Mouse (Mus musculus) right cerebral cortex, adult 2 months (tissue): ENCODE results near the gene Gm34653.
A peak's percentile ranks its signal among the peaks of the same experiment; 100 is the strongest.
"Not testable (repeated sequence)": the region's sequence is repeated elsewhere in the genome, so short reads cannot be mapped to it uniquely, and the experiment has no call there.

Source experiments
- DNase-seq, 2 experiments: peaks; one replicate each; pipeline ENCODE4 v3.0.0; 2021 to 2022; ENCODE audit warnings: low spot score in 2 of 2

Gm34653 gene

DNA sequence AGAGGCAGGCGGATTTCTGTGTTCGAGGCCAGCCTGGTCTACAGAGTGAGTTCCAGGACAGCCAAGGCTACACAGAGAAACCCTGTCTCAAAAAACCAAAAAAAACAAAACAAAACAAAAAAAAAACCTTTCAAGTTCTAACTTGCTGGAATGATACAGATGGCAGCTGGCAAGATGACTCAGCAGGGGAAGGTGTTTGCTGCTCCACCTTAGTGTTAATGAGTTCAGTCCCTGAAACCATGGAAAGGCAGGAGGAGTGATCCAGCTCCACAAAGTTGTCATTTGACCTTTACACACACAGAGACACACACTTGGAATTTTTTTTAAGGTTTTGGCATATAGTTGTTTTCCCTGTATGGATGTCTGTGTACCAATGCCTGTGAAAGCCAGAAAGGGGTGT is 16.9 kb upstream of the Gm34653 start:
- DNase-seq: peak in 1 of 2 experiments; percentile 16

DNA sequence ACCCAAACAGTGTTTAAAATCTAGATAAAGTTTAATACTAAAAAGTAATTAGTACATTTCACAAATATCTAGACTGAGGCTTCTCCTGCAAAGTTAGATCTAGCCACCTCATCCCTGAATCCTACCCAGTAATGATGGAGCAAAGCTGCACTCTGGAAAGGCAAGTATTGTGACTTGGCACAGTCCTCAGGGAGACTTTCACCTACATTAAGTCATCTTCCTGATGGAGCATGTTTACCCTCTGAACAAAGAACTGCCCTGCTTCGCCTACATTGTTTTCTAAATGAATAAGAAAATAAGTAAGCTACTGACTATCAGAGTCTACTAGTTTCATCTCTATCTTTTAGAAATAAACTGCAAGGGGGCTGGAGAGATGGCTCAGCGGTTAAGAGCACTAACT is 14.3 kb upstream of the Gm34653 start:
- no peak for DNase-seq

DNA sequence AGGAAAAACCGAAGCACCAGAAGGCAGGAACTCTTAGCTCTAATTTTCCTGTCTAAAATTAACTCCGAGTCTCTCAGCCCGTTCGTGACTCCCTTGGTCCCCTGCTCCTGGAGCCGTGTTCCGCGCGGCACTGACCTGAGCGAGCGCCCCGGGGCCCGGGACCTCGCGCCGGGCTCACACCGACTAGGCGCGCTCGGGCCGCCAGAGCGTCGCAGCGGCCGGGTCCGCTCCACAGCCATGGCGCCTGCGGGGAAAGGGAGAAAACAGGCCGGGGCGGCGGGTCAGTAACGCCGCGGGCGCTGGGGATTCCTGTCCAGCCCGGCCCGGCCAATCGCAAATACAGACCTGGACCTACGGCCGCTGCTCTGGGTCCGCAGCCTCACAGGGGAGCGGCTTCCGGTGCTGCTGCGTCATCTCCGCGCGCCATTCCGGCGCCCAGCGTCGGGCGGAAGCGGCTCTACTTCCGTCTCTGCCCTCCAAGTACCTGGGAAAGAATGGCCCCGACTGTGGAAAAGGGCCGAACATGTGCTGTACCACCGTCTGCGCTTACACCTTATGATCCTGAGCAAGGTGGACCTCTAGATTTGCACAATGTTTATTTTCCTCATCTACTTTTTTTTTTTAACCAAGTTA is 6.9 kb upstream of the Gm34653 start, which contains the start of gene Fbxw2:
Gene Fbxw2 (minus strand): TSS at position 485 of the 633 bp plus-strand sequence.
- DNase-seq: peak; percentile 88 to 91

DNA sequence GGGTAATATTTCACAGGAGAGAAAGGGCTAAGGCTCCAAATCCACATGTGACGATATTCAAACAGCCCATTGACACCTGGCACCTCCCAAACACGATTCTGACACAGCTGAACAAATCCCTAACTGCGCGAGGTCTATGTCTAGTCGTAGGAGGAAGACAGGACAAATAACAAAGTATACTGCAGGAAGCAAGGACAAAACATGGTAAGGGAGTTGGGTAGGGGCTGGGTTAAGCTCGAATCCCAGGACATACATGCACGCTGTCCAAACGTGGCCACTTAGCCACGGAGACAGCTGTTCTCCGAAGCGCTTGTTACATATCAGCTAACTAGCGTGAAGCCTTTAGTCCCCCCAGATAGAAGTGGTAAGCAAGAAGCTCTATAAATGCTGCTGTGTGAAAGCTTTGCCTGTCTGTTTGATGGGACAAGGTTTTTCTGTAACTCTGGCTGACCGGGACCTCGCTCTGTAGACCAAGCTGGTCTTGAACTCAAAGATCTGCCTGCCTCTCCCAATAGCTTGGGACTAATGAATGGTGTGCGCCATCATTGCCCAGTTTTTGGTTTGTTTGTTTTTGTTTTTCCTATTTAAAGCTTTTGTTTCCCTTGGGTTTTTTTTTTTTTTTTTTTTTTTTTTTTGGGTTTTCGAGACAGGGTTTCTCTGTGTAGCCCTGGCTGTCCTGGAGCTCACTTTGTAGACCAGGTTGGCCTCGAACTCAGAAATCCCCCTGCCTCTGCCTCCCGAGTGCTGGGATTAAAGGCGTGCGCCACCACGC is 6.2 kb upstream of the Gm34653 start:
- DNase-seq: no peak

DNA sequence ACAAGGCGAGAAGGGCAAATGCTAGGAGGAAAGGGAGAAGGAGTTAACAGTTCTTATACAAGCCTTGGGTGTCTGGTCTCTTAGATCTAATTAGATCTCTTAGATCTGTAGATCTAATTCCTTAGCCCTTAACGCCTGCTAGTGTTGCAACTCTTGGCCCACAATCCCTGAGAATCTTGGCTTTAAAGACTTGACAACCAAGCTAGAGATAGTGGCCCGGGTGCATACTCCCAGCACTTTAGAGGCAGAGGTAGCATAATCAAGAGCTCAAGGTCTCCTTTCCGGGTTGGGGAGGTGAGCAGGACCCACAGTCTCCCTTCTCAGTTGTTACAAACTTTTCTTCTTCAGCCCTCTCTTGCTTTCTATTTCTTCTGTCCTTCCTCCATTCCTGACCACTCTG is 5.2 kb upstream of the Gm34653 start:
- no peak for DNase-seq

DNA sequence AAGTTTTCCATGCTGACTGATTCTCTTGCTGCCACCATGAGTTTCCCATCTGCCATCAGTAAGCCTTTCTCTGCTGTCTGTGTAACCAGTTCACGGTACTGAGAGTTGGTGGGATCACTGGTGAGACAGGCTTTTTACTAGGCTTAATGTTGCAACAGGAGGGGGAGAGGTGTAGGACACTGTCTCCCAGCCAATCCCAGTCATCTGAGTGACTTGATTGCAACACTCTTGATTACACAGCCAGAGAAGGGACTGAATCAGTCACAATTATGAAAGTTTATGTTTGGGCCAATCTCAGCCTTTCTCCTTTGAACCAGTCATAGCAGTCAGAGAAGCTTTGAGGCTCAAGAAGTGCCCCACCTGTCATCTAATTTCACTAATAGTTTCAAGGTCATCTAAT is 4.8 kb upstream of the Gm34653 start:
- no peak for DNase-seq

DNA sequence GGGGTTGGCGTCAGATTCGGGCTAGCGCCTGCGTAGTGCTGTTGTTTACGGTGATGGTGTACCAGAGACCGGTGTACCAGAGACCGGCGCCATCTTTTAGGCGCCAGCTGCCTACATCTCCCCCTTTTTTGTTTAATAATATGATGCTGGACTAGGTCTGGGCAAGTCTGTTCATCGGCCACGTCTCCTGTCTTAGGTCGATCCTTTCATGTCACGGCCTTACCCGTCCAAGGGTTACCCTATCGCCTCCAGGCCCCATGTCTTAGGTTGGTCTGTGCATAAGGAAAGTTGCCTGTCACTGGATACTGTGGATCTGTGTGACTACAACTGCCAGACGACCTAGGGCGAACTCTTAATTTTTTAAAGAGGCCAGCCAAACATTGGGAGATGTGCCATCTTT is 2.7 kb upstream of the Gm34653 start:
- DNase-seq: not testable (repeated sequence)

DNA sequence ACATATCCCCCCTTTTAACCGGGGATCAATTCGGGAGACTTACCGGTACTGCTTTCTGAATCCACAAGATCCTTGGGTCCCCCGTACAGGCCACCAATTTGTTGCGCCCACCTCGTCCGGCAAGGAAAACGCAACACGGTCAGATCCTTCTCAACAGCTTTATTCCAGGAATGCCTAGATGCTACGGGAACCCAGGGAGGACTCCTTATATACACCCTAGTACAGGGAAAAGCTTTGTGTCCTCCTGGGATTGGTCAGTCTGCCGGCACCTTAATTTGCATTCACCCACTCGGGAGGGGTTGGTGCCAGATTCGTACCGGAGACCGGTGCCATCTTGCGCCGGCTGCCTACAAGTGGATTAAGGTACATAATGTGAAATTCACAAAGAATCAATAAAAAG is 817 bp downstream of the Gm34653 start:
- DNase-seq: no peak

DNA sequence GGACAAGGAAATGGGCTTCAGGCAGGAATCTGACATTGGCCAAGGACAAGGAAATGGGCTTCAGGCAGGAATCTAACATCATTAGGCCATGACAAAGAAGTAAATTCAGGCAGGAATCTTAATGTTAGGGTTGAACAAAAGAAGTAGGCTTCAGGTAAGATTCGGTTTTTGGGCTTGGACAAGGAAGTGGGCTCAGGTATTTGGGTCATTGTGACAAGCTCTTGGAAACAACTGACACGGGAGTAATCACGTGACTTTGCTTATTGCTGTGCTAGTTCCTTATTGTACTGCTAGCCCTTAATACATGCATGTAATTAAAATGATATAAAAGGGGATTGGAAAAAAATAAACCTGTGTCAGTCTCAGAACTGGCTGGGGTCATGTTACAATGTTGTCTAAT is 2.9 kb downstream of the Gm34653 start:
- no peak for DNase-seq

DNA sequence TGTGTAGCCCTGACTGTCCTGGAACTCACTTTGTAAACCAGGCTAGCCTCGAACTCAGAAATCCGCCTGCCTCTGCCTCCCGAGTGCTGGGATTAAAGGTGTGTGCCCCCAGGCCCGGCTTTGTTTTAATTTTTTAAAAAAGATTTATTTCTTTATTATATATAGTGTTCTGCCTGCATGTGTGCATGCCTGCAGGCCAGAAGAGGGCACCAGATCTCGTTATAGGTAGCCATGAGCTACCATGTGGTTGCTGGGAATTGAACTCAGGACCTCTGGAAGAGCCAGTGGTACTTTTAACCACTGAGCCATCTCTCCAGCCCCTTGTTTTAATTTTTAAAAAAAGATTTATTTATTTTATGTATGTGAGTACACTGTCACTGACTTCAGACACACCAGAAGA is 7.3 kb downstream of the Gm34653 start:
- not testable (repeated sequence) for DNase-seq

DNA sequence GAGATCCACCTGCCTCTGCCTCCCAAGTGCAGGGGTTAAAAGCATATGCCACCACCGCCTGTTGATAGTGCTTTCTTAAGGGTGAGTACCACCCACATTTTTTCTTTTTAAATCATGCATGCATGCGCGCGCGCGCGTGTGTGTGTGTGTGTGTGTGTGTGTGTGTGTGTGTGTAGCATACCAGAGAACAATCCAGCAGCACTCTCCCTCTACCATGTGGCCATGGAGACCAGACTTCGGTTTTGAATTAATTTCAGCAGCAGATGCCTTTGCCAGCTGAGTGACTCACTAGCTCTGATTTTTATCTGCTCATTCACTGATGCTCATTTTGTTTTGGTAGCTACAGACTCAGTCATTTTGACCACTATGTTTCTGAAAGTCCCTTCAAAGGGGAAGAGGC is 8.9 kb downstream of the Gm34653 start:
- DNase-seq: peak; percentile 63 to 66

DNA sequence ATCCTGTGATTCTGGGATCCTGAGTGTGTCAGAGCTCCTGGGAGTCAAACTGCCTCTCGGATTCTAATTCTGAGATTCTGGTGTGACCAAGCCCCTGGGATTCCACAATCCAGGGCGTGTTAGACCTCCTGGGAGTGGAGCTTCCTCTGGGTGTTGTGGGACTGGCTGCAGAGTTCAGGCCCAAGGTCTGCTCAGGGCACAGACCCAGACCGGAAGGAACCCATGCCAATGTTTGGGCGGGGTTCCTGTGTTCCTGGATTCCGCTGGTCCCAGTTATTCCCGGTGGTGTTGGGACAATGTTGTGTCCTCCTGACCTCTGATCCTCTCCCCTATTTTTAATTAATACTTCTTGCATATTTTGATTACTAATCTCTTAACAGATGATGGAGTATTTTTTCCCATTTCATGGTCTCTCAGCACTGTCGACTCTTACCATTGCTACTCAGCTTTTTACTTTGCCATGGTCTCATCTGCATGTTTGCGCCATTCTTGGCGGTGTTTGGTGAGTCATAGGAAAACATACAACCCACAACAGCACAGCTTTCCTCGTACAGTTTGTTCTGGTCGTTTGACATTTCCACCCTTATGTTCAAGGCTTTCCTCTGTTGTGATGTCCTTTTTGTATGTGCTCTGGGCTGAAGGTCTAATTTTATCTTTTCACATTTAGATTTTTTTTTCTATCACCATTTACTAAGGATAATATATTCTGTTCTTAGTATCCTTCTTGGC is 10.6 kb downstream of the Gm34653 start:
- DNase-seq: peak in 1 of 2 experiments; percentile 17

DNA sequence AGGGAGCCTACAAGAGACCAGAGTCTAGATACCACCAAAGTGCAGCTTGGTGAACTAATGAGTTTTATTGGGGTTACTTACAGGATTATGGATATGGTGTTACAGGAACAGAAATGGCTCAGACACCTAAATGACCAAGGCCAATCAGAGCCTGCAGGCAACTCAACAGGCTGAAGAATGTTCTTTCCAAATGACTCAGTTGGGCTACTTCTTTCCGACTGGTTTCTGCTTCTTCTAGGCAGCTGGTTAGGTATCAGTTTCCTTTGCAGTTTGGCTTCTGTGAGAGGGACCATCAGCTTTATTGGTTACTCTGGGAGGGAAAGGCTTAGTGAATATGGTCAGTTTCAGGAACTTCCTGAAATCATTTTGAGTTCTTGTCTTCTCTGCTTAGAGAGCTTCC is 14.9 kb downstream of the Gm34653 start:
- no peak for DNase-seq

DNA sequence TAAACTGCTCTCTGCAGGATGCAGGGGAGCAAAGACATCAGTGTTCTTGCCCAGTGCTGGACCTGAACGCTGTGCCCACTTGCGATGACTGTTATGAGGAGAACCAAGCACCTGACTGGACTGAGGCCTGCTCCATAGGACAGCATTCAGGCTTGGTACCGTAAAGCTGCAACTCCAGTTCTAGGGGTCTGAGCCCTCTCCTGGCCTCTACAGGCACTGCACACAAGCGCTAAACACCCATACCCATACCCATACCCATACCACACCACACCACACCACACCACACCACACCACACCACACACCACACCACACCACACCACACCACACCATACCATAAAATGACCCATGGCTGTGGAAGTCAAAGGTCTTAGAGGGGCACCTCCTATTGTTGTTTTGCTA is 22.5 kb downstream of the Gm34653 start:
- DNase-seq: no peak

DNA sequence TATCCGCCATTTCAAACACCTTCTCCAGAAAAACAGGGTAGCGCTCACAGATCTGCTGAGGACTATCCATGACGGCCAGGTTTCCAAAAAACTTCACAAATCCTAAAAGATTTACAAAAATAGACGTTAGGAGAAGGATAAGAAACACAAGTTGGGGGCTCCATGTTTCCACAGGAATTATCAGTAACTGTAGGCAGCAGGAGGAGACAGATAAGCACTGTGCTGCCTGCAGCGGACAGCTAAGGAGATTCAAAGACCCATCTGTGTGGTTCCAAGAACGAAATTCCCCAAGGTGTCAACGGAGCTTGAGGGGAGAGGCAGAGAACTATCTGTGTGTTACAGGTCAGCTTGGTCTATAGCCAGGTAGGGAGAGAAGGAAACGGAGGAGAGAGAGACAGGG is 24.9 kb downstream of the Gm34653 start:
- no peak for DNase-seq

DNA sequence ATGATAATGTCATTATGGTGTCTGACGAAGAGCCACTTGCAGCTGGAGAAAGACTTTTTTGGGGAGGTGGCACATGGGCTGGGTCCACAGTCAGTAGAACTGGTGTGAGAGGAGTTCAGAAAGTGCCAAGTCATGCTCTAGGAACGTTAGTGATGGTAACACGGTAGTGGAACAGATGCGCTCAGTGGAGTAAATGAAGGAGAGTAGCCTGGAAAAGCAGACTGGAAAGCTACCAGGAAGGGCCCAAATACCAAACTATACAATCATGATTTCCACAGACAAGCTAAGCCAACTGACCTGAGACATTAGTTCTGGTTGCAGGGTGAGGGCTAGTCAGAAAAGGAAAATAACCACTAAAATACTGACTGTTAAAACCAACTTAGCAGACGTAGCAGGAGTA is 36.9 kb downstream of the Gm34653 start:
- DNase-seq: peak in 1 of 2 experiments; percentile 5

DNA sequence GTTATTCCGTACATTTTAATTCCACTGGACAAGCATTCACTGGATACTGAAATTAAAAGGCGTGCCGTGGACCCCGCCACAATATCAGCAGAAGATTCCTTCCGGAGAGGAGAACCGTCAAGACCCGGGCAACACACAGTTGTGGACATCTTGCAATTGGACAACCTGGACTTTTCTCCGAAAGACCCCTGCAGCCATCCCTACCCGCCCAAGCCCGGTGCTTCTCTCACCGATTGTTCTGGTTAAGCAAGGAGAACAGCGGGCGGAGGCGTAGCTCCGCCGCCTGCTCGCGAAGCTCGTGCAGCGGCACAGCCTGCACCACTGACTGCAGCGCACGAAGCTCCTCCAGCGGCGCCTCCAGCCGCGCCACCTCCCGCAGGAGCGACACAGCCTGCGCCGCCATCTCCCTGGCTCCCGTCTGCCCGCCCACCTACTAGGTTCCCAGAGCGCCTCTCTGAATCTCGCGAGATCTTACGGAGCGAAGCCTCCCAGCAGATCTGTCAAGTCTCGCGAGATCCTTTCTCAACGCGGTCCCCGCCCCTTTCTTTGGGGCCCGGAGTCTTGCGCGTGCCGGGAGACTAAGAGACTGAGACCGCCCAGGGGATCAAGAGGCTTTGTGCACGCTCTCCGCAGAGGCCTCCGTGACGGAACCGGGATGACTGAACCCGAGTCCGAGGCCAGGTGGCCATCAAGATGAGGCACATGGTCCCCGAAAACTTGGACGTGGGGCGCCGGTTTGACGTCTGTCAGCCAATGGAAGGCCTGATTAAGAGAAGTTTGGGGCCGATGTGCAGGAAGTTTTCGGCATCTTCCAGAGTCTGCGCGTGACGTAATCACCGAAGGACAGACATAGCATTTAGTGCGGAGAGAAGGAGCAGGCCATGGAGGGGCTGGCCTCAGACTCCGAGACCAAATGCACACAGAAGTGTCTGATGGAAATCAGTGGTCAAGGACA is 38.0 kb downstream of the Gm34653 start:
- DNase-seq: peak; percentile 92 to 93

DNA sequence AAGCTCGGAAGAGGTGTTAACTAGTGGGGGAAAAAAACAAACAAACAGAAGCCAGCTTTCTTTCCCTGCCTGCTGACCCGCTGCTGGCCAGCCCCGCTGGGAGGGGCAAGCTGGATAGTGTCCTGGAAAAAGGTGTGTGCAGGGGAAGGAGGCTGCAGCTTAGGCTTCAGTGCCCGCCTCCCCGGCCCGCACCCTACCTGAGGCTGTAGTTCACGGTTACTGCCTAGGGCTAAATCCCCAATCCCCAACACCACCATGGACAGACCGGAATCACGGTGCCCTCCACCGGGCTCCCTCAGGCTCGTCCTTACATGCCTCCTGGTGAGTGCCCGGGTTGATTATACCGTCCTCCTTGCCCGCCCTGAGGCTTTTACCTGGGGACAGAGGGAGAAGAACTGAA is 41.5 kb downstream of the Gm34653 start, which contains the start of gene Cutal:
Gene Cutal (plus strand): TSS at position 126 of the 400 bp plus-strand sequence.
- no peak for DNase-seq

DNA sequence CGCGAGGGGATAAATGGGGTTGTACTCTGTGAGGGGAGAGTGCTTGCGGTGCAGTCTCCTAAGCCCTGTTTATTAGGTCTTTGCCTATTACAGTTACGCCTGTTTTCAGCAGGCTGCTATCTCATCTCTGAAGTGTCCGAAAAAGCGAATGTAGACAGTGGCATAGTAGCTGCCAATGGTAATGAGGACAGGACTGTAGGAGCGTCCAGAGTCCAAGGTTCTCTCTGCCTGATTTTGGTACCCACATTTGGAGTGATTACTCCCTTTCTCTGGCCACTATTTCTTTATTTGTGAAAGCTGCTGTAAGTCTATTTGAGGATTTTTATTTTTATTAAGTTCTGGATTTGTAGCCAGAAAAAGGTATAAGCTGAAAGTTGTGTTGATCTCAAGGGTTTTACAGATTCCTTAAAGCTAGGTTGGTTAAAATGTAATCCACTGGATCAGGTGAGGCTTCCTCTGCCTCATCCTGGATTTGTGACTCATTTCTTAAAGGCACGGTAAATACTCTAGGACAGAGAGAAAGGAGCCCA is 42.1 kb downstream of the Gm34653 start, which contains the start of gene Psmd5:
Gene Psmd5 (minus strand): TSS at position 153 of the 530 bp plus-strand sequence.
- no peak for DNase-seq

DNA sequence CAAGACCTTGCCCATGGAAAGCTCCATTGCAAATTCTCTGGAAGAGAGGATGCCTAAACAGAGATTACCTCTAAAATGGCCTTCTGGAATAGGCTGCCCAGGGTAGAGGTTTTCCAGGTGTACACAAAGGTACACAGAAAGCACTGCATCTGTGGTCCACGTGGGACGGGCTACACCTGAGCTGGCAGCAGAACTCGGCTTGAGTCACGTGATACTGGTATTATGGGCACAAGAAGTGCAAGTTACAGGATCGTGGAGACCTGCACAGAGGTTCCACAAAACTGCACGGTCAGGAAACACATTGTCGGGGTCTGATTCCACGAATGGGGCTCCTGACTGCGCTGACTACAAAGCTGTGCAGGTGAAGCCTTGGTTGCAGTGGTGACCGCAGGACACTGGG is 47.2 kb downstream of the Gm34653 start:
- no peak for DNase-seq

DNA sequence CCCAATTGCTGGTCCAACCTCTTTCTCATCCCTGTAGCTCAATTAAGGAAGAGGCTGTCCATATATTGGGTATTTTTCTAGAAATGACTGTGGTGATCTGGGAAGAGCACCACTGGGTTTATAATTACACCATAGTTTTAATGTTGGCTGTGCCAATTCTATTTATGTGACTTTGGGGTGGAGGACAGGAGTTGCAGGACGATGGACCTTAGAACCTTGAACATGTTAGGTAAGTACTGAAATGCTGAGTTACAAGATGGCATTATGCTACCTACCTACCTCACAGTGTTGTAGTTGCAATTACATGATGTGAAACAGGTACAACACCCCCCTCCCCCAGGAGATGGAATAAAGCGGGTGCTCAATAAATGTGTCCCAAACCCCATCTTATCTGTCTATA is 50.0 kb downstream of the Gm34653 start:
- no peak for DNase-seq
